Mouse (Mus musculus): Measurements from ENCODE around the gene Prps1l3.

DNA sequence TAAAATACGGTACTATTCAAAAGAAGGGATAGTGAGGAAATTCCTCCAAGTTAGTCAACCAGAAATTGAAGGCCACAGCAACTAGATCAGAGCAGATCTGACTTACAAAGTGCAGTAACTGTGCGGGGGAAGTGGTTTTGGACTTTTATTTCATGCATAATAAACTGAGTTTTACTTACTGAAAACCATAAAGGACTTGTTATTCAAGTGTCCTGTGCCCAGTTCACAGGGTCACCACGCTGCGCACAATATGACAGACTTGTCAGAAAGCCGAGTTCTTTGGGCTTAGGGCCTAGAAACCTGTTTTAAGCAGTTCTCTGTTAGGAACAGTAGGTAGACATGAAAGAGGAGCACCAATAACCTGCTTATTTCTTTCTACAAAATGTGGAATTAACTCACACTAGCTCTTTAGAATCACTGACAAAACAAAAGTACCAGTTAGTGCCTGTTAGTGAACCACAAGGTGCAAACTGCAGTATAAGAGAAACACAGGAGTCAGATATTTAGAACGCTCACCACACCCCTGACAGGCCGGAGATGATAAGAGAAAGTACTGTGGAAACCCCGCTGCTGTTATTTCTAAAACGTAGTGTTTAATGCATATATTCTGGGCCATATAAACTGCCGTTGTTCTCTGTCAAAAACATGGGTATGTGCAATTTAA is 32.7 kb upstream of the Prps1l3 start, which contains the start of gene Slc25a21:
- TF ChIP-seq POLR2A (IDR thresholded peaks at IDR 0.05; ENCODE audit: borderline replicate concordance, insufficient read depth, low read length): no peak
- no peak for TF ChIP-seq CTCF (IDR thresholded peaks at IDR 0.05; ENCODE audit: borderline replicate concordance, insufficient read depth, low read depth, low read length)
